Mouse (Mus musculus): ENCODE measurements around the gene 1110051M20Rik. TPM values are rescaled to one million over a fixed set of nuclear protein-coding genes. Genes with fewer than 3 reads are reported as not detected.

The 1110051M20Rik gene
- polyA plus RNA-seq, 1 experiment from 2014 or later, result 130 TPM

DNA sequence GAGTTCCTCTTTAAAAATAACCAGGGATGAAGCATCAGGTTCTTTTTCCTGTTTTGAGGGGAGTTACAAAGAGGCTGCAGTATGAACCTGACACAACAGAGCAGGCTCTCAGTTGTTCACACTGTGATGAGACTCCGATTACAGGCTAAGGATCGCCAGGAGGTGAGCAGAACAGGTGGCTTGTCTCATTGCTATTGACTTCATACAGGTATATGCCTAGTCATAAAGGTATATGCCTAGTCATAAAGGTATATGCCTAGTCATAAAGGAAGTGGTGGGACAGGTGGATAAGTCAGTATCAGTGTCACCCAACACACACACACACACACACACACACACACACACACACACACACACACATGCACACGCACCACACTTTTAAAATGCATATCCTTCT lies 115.8 kb downstream of the 1110051M20Rik start:
- Histone ChIP-seq H3K4me1 (replicated peaks) (peaks cover 64% of the 10 kb centered on the region), H3K27ac (replicated peaks) (peak overlapping the region; percentile 70), H3K9ac (no peak overlapping the region), H3K9me3 (no peaks in the 10 kb centered on the region), H3K36me3 (no peaks in the 10 kb centered on the region), H3K4me2 (no peak overlapping the region), H3K4me3 (no peak overlapping the region), H3K27me3 (no peaks in the 10 kb centered on the region)
- ATAC-seq (ENCODE audit: low read depth), result no peak
- WGBS, result 93% methylated on average over 3 of the region's 3 CpGs

DNA sequence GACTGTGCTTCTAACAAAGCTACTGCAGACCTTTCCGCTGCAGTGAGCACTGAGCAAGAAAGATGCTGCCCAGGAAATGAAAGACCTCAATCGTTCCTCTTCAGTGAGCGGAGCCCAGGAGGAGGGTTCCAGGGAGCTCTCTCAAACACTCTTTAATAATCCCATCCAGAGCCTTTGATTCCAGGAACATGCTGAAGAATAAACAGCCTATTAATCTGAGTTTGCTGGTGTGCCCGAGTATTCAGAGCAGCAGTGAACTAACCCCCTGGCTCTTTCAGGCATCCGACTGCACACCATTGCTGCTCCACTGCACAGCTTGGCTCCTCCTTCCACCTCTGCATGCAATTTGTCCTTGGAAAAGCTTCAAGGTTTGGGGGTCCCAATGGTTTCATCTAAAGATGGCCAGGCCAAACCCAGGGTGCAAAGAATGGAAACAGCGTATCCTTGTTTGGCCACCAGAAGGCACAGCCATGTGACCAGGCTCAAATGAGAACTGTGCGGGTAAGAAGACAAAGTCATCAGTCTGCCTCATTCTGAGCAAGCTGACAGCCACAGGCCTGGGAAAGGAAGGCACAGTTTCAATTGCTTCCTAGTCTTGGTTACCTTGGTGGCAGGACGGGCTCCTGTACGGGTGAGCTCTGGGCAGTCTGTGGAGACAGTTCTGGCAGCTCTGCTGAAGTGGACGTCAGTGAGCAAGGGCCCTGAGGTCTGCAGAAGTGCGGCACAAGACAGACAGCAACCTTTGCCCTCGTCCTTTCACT lies 116.4 kb downstream of the 1110051M20Rik start:
- H3K4me2 ChIP-seq, result no peak overlapping the region
- WGBS, result 37% methylated on average over 12 of the region's 12 CpGs
- H3K36me3 ChIP-seq, result no peaks in the 10 kb centered on the region
- H3K9me3 ChIP-seq, result no peaks in the 10 kb centered on the region
- peaks cover 64% of the 10 kb centered on the region for H3K4me1 ChIP-seq (replicated peaks)
- H3K9ac ChIP-seq, result no peak overlapping the region
- no peak overlapping the region for H3K4me3 ChIP-seq
- no peaks in the 10 kb centered on the region for H3K27me3 ChIP-seq
- peak overlapping the region; percentile 70 for H3K27ac ChIP-seq (replicated peaks)
- ATAC-seq (ENCODE audit: low read depth), result peak; percentile 58

DNA sequence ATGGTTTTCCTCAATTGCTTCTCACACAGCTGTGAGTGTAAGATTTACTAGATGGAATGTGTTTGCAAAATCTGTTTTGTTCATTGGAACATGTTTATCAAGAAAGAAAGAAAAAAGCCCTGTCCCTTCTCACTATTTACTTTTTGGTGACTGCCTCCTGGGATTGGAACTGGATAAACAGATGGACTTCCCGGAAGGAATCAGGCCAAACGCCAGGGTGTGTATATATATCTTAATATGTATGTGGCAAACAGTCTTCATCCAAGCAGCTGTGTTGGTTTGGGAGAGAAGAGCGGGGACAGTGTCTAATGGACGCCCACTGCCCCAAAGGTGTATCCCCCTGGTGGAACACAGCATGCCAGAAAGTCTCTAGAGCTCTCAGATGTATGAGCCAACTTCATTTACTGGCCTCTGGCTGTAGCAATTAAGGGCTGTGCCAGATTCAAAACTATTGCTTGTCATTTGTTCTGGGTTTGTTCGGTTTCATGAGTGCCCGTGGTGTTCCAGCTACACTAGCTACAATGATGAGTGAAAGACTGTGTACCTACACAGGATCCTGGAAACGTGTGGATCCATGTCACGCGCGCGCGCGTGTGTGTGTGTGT lies 117.7 kb downstream of the 1110051M20Rik start:
- Histone ChIP-seq H3K27me3 (no peaks in the 10 kb centered on the region), H3K36me3 (no peaks in the 10 kb centered on the region), H3K4me2 (no peak overlapping the region), H3K27ac (replicated peaks) (0 out of 2 replicates have a peak overlapping the region, but pooled peaks have one; percentile 70), H3K9ac (no peak overlapping the region), H3K9me3 (no peaks in the 10 kb centered on the region), H3K4me3 (no peak overlapping the region), H3K4me1 (replicated peaks) (peaks cover 54% of the 10 kb centered on the region)
- 85% methylated on average over 13 of the region's 13 CpGs for WGBS
- no peak for ATAC-seq (ENCODE audit: low read depth)

DNA sequence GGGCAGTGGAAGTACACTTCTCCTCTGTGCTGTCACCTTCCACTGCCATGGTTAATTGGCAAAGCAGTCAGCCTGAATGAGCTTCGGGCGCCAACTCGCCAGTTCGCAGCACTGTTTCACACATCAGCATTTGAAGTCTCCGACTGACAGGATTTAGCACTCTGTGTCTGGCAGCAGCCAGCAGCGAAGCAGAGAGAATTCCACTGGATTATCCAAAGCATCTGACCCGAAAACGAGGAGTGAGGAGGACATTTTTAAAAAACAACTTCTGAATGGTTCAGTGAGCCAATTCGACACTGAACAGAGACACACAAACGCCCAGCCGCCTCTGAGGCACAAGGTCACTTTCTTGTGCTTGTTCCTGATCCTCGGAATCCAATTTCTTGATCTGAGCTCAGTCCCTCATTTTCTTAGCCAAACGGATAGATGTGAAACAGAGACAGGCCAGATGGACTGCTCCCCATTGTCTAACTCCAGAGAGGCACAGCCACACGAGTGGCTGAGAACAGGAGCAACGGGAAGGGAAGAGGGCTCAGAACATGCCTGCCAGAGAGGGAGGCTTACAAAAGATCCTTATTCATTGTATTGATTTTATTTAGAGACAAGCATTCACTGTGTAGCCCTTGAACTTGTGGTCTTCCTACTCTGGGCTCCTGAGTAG lies 119.6 kb downstream of the 1110051M20Rik start:
- ATAC-seq (ENCODE audit: low read depth), result no peak
- Histone ChIP-seq H3K9me3 (no peaks in the 10 kb centered on the region), H3K4me1 (replicated peaks) (peaks cover 37% of the 10 kb centered on the region), H3K4me3 (no peak overlapping the region), H3K9ac (no peak overlapping the region), H3K27ac (replicated peaks) (peak overlapping the region; percentile 30; the same call in 1 of the 2 replicates), H3K27me3 (no peaks in the 10 kb centered on the region), H3K36me3 (no peaks in the 10 kb centered on the region), H3K4me2 (no peak overlapping the region)
- 48% methylated on average over 15 of the region's 15 CpGs for WGBS

DNA sequence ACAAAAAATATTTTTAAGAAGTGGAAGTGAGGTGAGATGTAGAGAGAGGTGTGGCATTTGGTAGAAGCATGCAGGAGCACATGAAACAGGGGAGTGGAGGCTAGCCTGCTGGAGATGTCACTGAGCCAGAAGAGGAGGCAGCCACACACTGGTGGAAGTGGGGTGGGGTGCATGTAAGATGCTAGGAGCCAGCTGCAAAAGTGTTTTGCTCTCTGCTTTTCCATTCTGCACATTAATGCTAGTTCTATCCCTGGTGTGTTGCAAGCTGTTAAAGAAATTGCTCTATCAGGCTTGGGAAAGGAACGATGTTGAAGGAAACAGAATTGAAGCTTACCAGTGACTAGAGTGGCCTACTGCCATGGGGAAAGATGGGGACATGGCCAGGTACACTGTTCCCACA lies 120.2 kb downstream of the 1110051M20Rik start:
- H3K4me1 ChIP-seq (replicated peaks), result peaks cover 32% of the 10 kb centered on the region
- no peak overlapping the region for H3K4me2 ChIP-seq
- H3K9me3 ChIP-seq, result no peaks in the 10 kb centered on the region
- H3K27me3 ChIP-seq, result no peaks in the 10 kb centered on the region
- WGBS, result 72% methylated on average over 1 of the region's 1 CpGs
- no peak overlapping the region for H3K4me3 ChIP-seq
- ATAC-seq (ENCODE audit: low read depth), result no peak
- no peak overlapping the region for H3K27ac ChIP-seq (replicated peaks)
- no peaks in the 10 kb centered on the region for H3K36me3 ChIP-seq
- no peak overlapping the region for H3K9ac ChIP-seq

DNA sequence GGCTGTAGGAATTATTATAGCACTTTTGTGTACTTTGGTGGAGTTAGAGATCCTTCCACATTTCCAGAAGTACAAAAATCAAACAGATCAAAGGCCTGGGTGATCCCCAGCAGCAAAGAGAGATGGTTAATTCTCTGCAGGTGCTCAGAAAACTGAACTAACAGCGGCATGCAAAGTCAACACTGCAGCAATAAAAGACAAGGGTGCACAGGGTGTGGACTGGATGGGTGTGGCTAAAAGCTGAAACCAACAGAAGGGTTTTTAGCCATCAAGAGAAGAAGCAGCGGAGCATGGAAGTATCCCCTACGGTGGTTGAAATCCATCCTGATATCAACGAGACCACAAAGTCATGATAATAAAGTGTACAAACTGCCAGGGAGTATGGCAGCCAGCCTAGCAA lies 122.0 kb downstream of the 1110051M20Rik start:
- peaks cover 19% of the 10 kb centered on the region for H3K4me1 ChIP-seq (replicated peaks)
- ATAC-seq (ENCODE audit: low read depth), result no peak
- 79% methylated on average over 4 of the region's 4 CpGs for WGBS

DNA sequence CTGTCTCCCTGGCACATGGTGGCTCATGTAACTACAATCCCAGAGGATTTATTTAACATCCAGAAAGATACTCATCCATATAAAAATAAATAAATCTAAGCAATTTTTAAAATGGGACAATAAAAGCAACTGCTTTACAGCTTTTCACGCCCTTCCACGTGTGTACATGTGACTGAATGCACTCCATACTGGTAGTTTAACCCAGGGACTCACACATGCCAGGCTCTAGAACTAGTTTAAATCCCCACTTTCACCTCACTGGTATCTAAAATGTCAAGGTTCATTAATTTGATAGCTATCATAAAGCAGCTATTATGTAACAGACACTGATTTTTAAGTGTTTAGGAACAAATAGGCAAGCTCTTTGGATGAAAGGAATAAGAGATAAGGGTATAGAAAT lies 122.6 kb downstream of the 1110051M20Rik start:
- no peak for ATAC-seq (ENCODE audit: low read depth)
- H3K9ac ChIP-seq, result no peak overlapping the region
- no peak overlapping the region for H3K4me2 ChIP-seq
- H3K9me3 ChIP-seq, result no peaks in the 10 kb centered on the region
- no peak overlapping the region for H3K27ac ChIP-seq (replicated peaks)
- H3K4me3 ChIP-seq, result no peak overlapping the region
- no peaks in the 10 kb centered on the region for H3K36me3 ChIP-seq
- H3K4me1 ChIP-seq (replicated peaks), result peaks cover 14% of the 10 kb centered on the region
- 78% methylated on average over 2 of the region's 2 CpGs for whole genome bisulfite sequencing
- H3K27me3 ChIP-seq, result no peaks in the 10 kb centered on the region

More for the DNA sequence above, 122.0 kb downstream of the 1110051M20Rik start:
- H3K9me3 ChIP-seq, result no peaks in the 10 kb centered on the region
- H3K4me2 ChIP-seq, result no peak overlapping the region
- H3K9ac ChIP-seq, result no peak overlapping the region
- no peaks in the 10 kb centered on the region for H3K27me3 ChIP-seq
- no peak overlapping the region for H3K27ac ChIP-seq (replicated peaks)
- H3K4me3 ChIP-seq, result no peak overlapping the region
- H3K36me3 ChIP-seq, result no peaks in the 10 kb centered on the region

DNA sequence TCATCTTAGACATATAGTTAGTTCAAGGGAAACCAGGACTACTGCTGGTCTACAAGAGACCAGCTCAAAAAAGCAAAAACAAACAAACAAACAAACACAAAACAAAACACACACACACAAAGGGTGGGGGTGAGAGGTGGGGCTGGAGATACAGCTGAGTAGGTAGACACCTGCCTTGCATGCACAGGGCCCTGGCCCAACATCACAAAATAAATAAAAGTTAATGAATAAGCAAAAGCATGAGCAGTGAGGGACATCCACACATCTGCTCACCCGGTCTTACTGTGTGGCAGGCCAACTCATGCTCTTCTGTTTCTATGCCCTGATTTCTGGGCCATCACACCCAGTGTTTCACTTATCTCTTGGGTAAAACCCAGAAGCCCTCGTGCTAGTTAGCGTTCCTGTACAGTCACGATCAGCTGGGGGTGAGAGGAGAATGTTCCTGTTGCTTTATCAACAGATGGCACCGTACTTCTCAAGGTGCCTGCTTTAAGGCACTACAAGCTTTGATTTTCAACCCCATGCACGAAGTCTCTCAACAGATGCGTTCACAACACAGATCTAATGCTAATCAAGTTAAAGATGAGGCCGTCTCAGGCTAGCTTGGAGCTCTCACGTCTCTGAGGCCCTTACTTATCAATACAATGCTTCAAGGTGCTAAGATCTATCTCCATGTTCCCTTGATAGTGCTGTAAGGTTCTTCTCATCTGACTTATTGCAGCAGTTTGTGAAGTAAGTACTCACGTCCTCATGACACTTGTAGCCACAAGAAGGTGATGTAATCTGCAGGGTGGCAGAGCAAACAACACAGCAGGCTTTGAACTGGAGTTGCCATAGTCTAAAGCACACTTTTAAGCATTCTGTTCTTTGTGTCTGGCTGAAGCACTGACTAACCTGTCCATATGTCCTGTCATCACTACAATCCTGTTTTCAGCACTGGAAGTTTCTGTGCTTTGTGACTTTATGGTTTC lies 123.7 kb downstream of the 1110051M20Rik start:
- 91% methylated on average over 10 of the region's 10 CpGs for WGBS
- Histone ChIP-seq H3K27me3 (no peaks in the 10 kb centered on the region), H3K9me3 (no peaks in the 10 kb centered on the region), H3K36me3 (no peaks in the 10 kb centered on the region; the same call in 1 of the 2 replicates), H3K4me1 (replicated peaks) (peaks cover 10% of the 10 kb centered on the region), H3K27ac (replicated peaks) (no peak overlapping the region), H3K4me3 (no peak overlapping the region), H3K9ac (no peak overlapping the region), H3K4me2 (no peak overlapping the region)
- no peak for ATAC-seq (ENCODE audit: low read depth)

DNA sequence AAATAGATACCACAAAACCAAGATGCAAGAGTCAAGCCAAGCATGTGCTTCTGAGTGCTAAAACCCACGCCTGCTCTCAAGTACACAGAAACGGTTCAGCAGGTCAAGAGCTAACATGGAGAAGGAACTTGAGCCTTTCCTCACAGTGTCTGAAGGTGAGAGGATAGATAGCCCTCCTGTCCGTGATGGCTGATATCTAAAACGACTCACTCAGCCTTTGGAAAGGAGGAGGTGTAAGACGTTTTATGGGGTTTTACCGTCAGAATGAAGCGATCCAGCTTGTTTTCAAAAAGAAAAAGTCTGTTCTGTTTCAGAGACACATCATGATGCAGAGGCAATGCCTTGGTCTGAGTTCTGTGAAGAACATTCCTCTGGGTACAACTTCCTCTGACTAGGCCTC lies 130.3 kb downstream of the 1110051M20Rik start:
- H3K4me3 ChIP-seq, result no peak overlapping the region
- H3K27me3 ChIP-seq, result no peaks in the 10 kb centered on the region
- H3K4me2 ChIP-seq, result no peak overlapping the region
- H3K36me3 ChIP-seq, result no peaks in the 10 kb centered on the region; the same call in 1 of the 2 replicates
- H3K9me3 ChIP-seq, result no peaks in the 10 kb centered on the region
- WGBS, result 87% methylated on average over 7 of the region's 7 CpGs
- H3K4me1 ChIP-seq (replicated peaks), result peaks cover 12% of the 10 kb centered on the region; the same call in 1 of the 2 replicates
- H3K27ac ChIP-seq (replicated peaks), result no peak overlapping the region
- ATAC-seq (ENCODE audit: low read depth), result no peak
- H3K9ac ChIP-seq, result no peak overlapping the region

DNA sequence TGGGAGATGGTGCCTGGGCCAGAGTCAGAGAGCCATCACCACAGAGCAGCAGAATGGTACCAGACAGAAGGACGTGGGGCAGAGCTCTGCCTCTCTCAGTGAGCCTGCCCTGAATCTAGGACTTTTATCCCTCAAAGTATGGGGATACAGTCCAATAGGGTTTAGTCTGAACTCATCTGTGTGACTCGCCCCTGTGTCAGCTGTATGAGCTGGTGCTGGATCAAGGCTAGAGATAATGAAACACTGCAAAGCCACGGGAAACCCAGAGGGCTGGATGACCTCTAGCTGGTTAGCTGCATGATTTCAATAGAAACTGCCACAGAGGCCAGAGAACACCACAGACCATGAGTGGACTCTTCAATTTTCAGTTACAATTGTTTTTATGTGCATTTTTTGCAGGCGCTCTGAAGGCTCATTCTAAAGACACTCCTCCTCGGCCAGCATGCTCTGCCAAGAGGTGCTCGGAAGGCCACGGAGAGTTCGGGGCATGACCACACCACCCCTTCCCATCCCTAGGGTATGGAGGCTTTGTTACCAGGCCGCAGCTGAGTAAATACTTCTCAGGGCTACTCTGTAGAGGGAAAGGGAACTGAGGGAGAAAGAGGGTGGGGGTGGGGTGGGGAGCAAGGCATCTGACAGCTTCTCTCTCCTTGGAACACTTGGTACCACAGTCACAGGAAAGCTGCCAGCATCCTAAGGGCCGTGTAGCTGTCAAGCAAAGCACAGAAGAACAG lies 131.8 kb downstream of the 1110051M20Rik start:
- H3K36me3 ChIP-seq, result no peaks in the 10 kb centered on the region; the same call in 1 of the 2 replicates
- H3K4me1 ChIP-seq (replicated peaks), result peaks cover 12% of the 10 kb centered on the region; the same call in 1 of the 2 replicates
- peak; percentile 61; the same call in 1 of the 2 replicates for ATAC-seq (ENCODE audit: low read depth)
- no peak overlapping the region for H3K4me3 ChIP-seq
- 26% methylated on average over 10 of the region's 10 CpGs for WGBS
- H3K27me3 ChIP-seq, result no peaks in the 10 kb centered on the region
- H3K9me3 ChIP-seq, result no peaks in the 10 kb centered on the region
- peak overlapping the region; percentile 47 for H3K27ac ChIP-seq (replicated peaks)
- H3K9ac ChIP-seq, result no peak overlapping the region
- H3K4me2 ChIP-seq, result no peak overlapping the region

DNA sequence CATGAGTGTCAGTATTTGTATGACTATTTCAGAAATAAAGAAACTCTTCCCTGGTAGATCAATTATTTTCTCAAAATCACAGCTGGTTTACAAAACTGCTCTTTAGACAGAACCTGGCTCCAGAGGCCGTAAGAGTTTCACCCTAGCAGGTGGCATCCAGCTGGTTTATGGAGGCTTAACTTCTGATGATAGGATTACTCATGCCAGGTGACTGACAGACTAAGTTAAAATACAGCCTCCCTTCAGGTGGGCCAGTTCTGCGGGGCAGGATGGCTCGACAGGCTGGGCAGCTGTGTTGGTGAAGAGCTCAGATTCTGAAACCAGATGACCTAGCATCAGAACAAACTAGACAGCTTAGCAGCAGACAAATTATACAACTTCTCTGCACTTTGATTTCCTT lies 135.0 kb downstream of the 1110051M20Rik start:
- Histone ChIP-seq H3K27me3 (no peaks in the 10 kb centered on the region), H3K9me3 (no peaks in the 10 kb centered on the region), H3K4me3 (no peak overlapping the region), H3K4me1 (replicated peaks) (peaks cover 12% of the 10 kb centered on the region; the same call in 1 of the 2 replicates), H3K9ac (no peak overlapping the region), H3K4me2 (no peak overlapping the region), H3K27ac (replicated peaks) (no peak overlapping the region), H3K36me3 (0 out of 2 replicates have a peak, but pooled peaks cover 1% of the 10 kb centered on the region)
- ATAC-seq (ENCODE audit: low read depth), result no peak
- WGBS, result 68% methylated on average over 3 of the region's 3 CpGs

All from neural tube, embryonic 13.5 days (tissue).